Mouse (Mus musculus): ENCODE measurements around the gene Rybp. TPM values are rescaled to one million over a fixed set of nuclear protein-coding genes. Genes with fewer than 3 reads are reported as not detected.

The Rybp gene
- polyA plus RNA-seq, 1 experiment = 0.28 TPM

GRCm38 (mm10) chr6:100323756-100324430, 36.6 kb upstream of the Rybp start:
- no peaks in the 10 kb centered on the region for H3K27me3 ChIP-seq (ENCODE audit: control insufficient read depth)
- H3K36me3 ChIP-seq (ENCODE audit: control insufficient read depth) = no peaks in the 10 kb centered on the region
- no peak for TF ChIP-seq GATA1 (IDR thresholded peaks at IDR 0.05; ENCODE audit: low read length)
- TF ChIP-seq TAL1 (IDR thresholded peaks at IDR 0.05; ENCODE audit: low read length) = no peak
- no peaks in the 10 kb centered on the region for H3K9me3 ChIP-seq (ENCODE audit: control insufficient read depth, low read length)
- no peak overlapping the region for H3K4me3 ChIP-seq (replicated peaks)
- H3K4me1 ChIP-seq (ENCODE audit: control insufficient read depth) = no peaks in the 10 kb centered on the region

- TF ChIP-seq GATA1 (IDR thresholded peaks at IDR 0.05; ENCODE audit: low read length) (no peak), TAL1 (IDR thresholded peaks at IDR 0.05; ENCODE audit: low read length) (no peak)
- no peaks in the 10 kb centered on the region for H3K9me3 ChIP-seq (ENCODE audit: control insufficient read depth, low read length)
Observed at GRCm38 (mm10) chr6:100322561-100322960, 35.3 kb upstream of the Rybp start.

GRCm38 (mm10) chr6:100322145-100322544, 34.9 kb upstream of the Rybp start:
- no peaks in the 10 kb centered on the region for H3K36me3 ChIP-seq (ENCODE audit: control insufficient read depth)
- TF ChIP-seq TAL1 (IDR thresholded peaks at IDR 0.05; ENCODE audit: low read length) (no peak), GATA1 (IDR thresholded peaks at IDR 0.05; ENCODE audit: low read length) (no peak)
- no peaks in the 10 kb centered on the region for H3K4me1 ChIP-seq (ENCODE audit: control insufficient read depth)
- no peaks in the 10 kb centered on the region for H3K9me3 ChIP-seq (ENCODE audit: control insufficient read depth, low read length)
- H3K27me3 ChIP-seq (ENCODE audit: control insufficient read depth) = no peaks in the 10 kb centered on the region
- H3K4me3 ChIP-seq (replicated peaks) = no peak overlapping the region

More at GRCm38 (mm10) chr6:100322561-100322960, 35.3 kb upstream of the Rybp start:
- Histone ChIP-seq H3K36me3 (ENCODE audit: control insufficient read depth) (no peaks in the 10 kb centered on the region), H3K4me1 (ENCODE audit: control insufficient read depth) (no peaks in the 10 kb centered on the region), H3K27me3 (ENCODE audit: control insufficient read depth) (no peaks in the 10 kb centered on the region), H3K4me3 (replicated peaks) (no peak overlapping the region)

GRCm38 (mm10) chr6:100314201-100314600, 26.9 kb upstream of the Rybp start:
- Histone ChIP-seq H3K4me3 (replicated peaks) (no peak overlapping the region), H3K4me1 (ENCODE audit: control insufficient read depth) (no peaks in the 10 kb centered on the region), H3K9me3 (ENCODE audit: control insufficient read depth, low read length) (no peaks in the 10 kb centered on the region), H3K27me3 (ENCODE audit: control insufficient read depth) (no peaks in the 10 kb centered on the region), H3K36me3 (ENCODE audit: control insufficient read depth) (no peaks in the 10 kb centered on the region)
- TF ChIP-seq TAL1 (IDR thresholded peaks at IDR 0.05; ENCODE audit: low read length) = no peak
- TF ChIP-seq GATA1 (IDR thresholded peaks at IDR 0.05; ENCODE audit: low read length) = no peak

- Histone ChIP-seq H3K36me3 (ENCODE audit: control insufficient read depth) (no peaks in the 10 kb centered on the region), H3K4me1 (ENCODE audit: control insufficient read depth) (no peaks in the 10 kb centered on the region), H3K9me3 (ENCODE audit: control insufficient read depth, low read length) (no peaks in the 10 kb centered on the region), H3K27me3 (ENCODE audit: control insufficient read depth) (no peaks in the 10 kb centered on the region), H3K4me3 (replicated peaks) (no peak overlapping the region)
- TF ChIP-seq TAL1 (IDR thresholded peaks at IDR 0.05; ENCODE audit: low read length) (no peak), GATA1 (IDR thresholded peaks at IDR 0.05; ENCODE audit: low read length) (no peak)
Observed at GRCm38 (mm10) chr6:100311167-100311566, 23.9 kb upstream of the Rybp start.

GRCm38 (mm10) chr6:100304831-100305230, 17.5 kb upstream of the Rybp start:
- H3K9me3 ChIP-seq (ENCODE audit: control insufficient read depth, low read length) = no peaks in the 10 kb centered on the region
- no peak overlapping the region for H3K4me3 ChIP-seq (replicated peaks)
- no peaks in the 10 kb centered on the region for H3K36me3 ChIP-seq (ENCODE audit: control insufficient read depth)
- no peaks in the 10 kb centered on the region for H3K27me3 ChIP-seq (ENCODE audit: control insufficient read depth)
- no peaks in the 10 kb centered on the region for H3K4me1 ChIP-seq (ENCODE audit: control insufficient read depth)
- TF ChIP-seq TAL1 (IDR thresholded peaks at IDR 0.05; ENCODE audit: low read length) (no peak), GATA1 (IDR thresholded peaks at IDR 0.05; ENCODE audit: low read length) (no peak)

GRCm38 (mm10) chr6:100301410-100302108, 14.3 kb upstream of the Rybp start:
- Histone ChIP-seq H3K9me3 (ENCODE audit: control insufficient read depth, low read length) (no peaks in the 10 kb centered on the region), H3K36me3 (ENCODE audit: control insufficient read depth) (no peaks in the 10 kb centered on the region), H3K4me1 (ENCODE audit: control insufficient read depth) (no peaks in the 10 kb centered on the region), H3K4me3 (replicated peaks) (no peak overlapping the region), H3K27me3 (ENCODE audit: control insufficient read depth) (no peaks in the 10 kb centered on the region; the same call in 1 of the 2 replicates)
- no peak for TF ChIP-seq GATA1 (IDR thresholded peaks at IDR 0.05; ENCODE audit: low read length)
- TF ChIP-seq TAL1 (IDR thresholded peaks at IDR 0.05; ENCODE audit: low read length) = no peak

- no peak for TF ChIP-seq GATA1 (IDR thresholded peaks at IDR 0.05; ENCODE audit: low read length)
- no peak for TF ChIP-seq TAL1 (IDR thresholded peaks at IDR 0.05; ENCODE audit: low read length)
- no peaks in the 10 kb centered on the region for H3K4me1 ChIP-seq (ENCODE audit: control insufficient read depth)
- no peaks in the 10 kb centered on the region for H3K36me3 ChIP-seq (ENCODE audit: control insufficient read depth)
- no peaks in the 10 kb centered on the region; the same call in 1 of the 2 replicates for H3K27me3 ChIP-seq (ENCODE audit: control insufficient read depth)
- no peak overlapping the region for H3K4me3 ChIP-seq (replicated peaks)
- H3K9me3 ChIP-seq (ENCODE audit: control insufficient read depth, low read length) = no peaks in the 10 kb centered on the region
Observed at GRCm38 (mm10) chr6:100300831-100301230, 13.5 kb upstream of the Rybp start.

GRCm38 (mm10) chr6:100298945-100299344, 11.7 kb upstream of the Rybp start:
- no peaks in the 10 kb centered on the region for H3K9me3 ChIP-seq (ENCODE audit: control insufficient read depth, low read length)
- no peaks in the 10 kb centered on the region for H3K36me3 ChIP-seq (ENCODE audit: control insufficient read depth)
- no peaks in the 10 kb centered on the region for H3K4me1 ChIP-seq (ENCODE audit: control insufficient read depth)
- no peak for TF ChIP-seq GATA1 (IDR thresholded peaks at IDR 0.05; ENCODE audit: low read length)
- no peak for TF ChIP-seq TAL1 (IDR thresholded peaks at IDR 0.05; ENCODE audit: low read length)
- H3K27me3 ChIP-seq (ENCODE audit: control insufficient read depth) = no peaks in the 10 kb centered on the region; the same call in 1 of the 2 replicates
- no peak overlapping the region for H3K4me3 ChIP-seq (replicated peaks)
